Mouse (Mus musculus): ENCODE measurements around the gene Atp5j2.
A peak's percentile ranks its signal among the peaks of the same experiment; 100 is the strongest.

- peak; percentile 94 for TF ChIP-seq POLR2A (IDR thresholded peaks at IDR 0.05; ENCODE audit: insufficient read depth, low read depth, low read length)
- TF ChIP-seq CTCF (IDR thresholded peaks at IDR 0.05), result no peak
- TF ChIP-seq EP300 (IDR thresholded peaks at IDR 0.05; ENCODE audit: insufficient read depth, low read depth, low read length), result peak; percentile 93
Measured at GRCm38 (mm10) chr5:145139571-145140519, 52.0 kb downstream of the Atp5j2 start, which contains the start of the genes Pdap1 and Bud31.
